In the genomic region with DNA sequence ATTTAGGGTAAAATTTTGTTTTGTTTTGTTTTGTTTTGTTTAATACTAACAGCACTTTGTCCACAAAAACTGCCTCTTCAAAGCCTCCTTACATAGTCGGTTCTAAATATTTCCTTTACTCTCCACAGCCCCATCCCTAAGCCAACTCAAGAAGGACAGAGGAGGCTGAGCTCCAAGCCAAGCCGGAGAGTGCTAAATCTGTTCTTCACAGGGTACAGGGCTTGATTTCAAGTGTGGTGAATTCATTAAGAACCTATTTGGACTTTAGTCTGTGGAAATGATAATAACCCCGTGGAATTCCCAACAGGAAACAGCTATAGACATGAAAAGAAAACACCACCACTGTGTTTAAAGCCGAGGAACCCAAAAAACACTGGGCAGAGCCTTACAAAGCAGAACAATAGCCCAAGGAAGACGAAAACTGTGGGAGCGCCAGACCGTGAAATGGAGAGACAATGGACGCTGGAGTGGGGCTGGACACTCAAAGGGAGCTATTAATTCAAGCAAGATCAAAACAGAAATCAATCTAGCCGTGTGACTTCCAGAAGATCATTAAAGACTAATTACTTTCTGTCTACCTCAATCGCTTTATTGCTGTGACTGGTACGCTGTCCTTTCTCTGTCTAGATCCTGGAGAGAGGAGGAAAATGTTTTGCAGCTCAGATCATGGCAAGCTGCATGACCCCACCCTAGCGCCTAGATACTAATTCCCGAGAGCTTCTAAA, we compare ENCODE assay signal across 13 mouse cellular contexts.
DNase-seq lines count a peak whose midpoint lies in the region; ATAC-seq lines count a peak whose summit lies in the region.
"Had no signal": no experiment of that assay in that cellular context is flagged by ENCODE, and none has a peak within 500 bp of the region (broad histone marks: within the 10 kb centered on the region; RNA-seq: fewer than 3 reads in every experiment).

No protein-coding gene starts in this region.

- DNase-seq in left cerebral cortex, postnatal 4 days: peak; percentile 1
- no peak for DNase-seq in left cerebral cortex, adult 8-10 months (ENCODE audit: low spot score in 2 of 2)
- DNase-seq in midbrain, embryonic 11.5 days (ENCODE audit: low spot score, missing footprints): peak; percentile 96
- no peak for DNase-seq in gastrocnemius, postnatal 36 days
- DNase-seq in ovary, postnatal 14 days (ENCODE audit: low spot score): no peak
- no peak for DNase-seq in liver, embryonic 11.5 days (ENCODE audit: low spot score)
- DNase-seq: cerebellum, adult 18-20 months; kidney, postnatal 25 days; lung, adult 2 months; thymus, adult 18-20 months had no signal

- intact Hi-C loops in left cerebral cortex, postnatal 4 days (cut with DNase I): no loop called here
- intact Hi-C loops in gastrocnemius, postnatal 36 days (cut with DNase I): no loop called here

- H3K27ac ChIP-seq in forebrain, embryonic 13.5 days: peak overlapping the region; percentile 35; the same call in 1 of the 2 replicates
- peak overlapping the region; percentile 44; the same call in 1 of the 2 replicates for H3K27ac ChIP-seq in midbrain, embryonic 11.5 days (ENCODE audit: low read depth, low read length)
- H3K27ac ChIP-seq in liver, embryonic 11.5 days (ENCODE audit: low read depth, low read length): no peak overlapping the region

- H3K36me3 ChIP-seq in forebrain, embryonic 13.5 days (ENCODE audit: poor library complexity, severe bottlenecking): no peaks in the 10 kb centered on the region
- H3K36me3 ChIP-seq in midbrain, embryonic 11.5 days (ENCODE audit: control insufficient read depth, insufficient read depth, low read length): no peaks in the 10 kb centered on the region
- H3K36me3 ChIP-seq in liver, embryonic 11.5 days (ENCODE audit: control insufficient read depth, insufficient read depth, low read length): no peaks in the 10 kb centered on the region

- no peaks in the 10 kb centered on the region for H3K9me3 ChIP-seq in forebrain, embryonic 13.5 days (replicated peaks)
- H3K9me3 ChIP-seq in midbrain, embryonic 11.5 days (ENCODE audit: control insufficient read depth, low read length): no peaks in the 10 kb centered on the region
- H3K9me3 ChIP-seq in liver, embryonic 11.5 days (ENCODE audit: control insufficient read depth, low read length): no peaks in the 10 kb centered on the region

- H3K27me3 ChIP-seq in forebrain, embryonic 13.5 days: peaks cover 37% of the 10 kb centered on the region
- H3K27me3 ChIP-seq in midbrain, embryonic 11.5 days (ENCODE audit: control insufficient read depth, insufficient read depth, low read length): peaks cover 9% of the 10 kb centered on the region; the same call in 1 of the 2 replicates
- no peaks in the 10 kb centered on the region for H3K27me3 ChIP-seq in liver, embryonic 11.5 days (replicated peaks; ENCODE audit: control insufficient read depth, insufficient read depth, low read length)

- H3K9ac ChIP-seq in forebrain, embryonic 13.5 days: no peak overlapping the region
- peak overlapping the region; percentile 20; the same call in 1 of the 2 replicates for H3K9ac ChIP-seq in midbrain, embryonic 11.5 days (ENCODE audit: low read length)
- H3K9ac ChIP-seq in liver, embryonic 11.5 days (ENCODE audit: low read depth, low read length): no peak overlapping the region

- H3K4me2 ChIP-seq in forebrain, embryonic 13.5 days: peak overlapping the region; percentile 38
- H3K4me2 ChIP-seq in midbrain, embryonic 11.5 days: peak overlapping the region; percentile 33
- no peak overlapping the region for H3K4me2 ChIP-seq in liver, embryonic 11.5 days
- H3K4me2 ChIP-seq: heart, embryonic 11.5 days had no signal

- WGBS in forebrain, embryonic 13.5 days: 4% methylated on average over 13 of the region's 13 CpGs
- WGBS in midbrain, embryonic 11.5 days: 10% methylated on average over 13 of the region's 13 CpGs
- 68% methylated on average over 13 of the region's 13 CpGs for WGBS in liver, embryonic 11.5 days

- H3K4me1 ChIP-seq in forebrain, embryonic 13.5 days: peaks cover 12% of the 10 kb centered on the region
- H3K4me1 ChIP-seq in midbrain, embryonic 11.5 days (ENCODE audit: control insufficient read depth, insufficient read depth, low read length): peaks cover 7% of the 10 kb centered on the region
- H3K4me1 ChIP-seq in liver, embryonic 11.5 days (replicated peaks; ENCODE audit: control insufficient read depth, insufficient read depth, low read length): no peaks in the 10 kb centered on the region

- peak; percentile 94 for ATAC-seq in forebrain, embryonic 13.5 days
- ATAC-seq in midbrain, embryonic 11.5 days (ENCODE audit: low FRiP score): peak; percentile 96
- no peak for ATAC-seq in liver, embryonic 11.5 days (replicated peaks; ENCODE audit: low FRiP score)
- ATAC-seq: activated CD4-positive, CD25-positive, alpha-beta regulatory T cell, adult 4 months had no signal

- peak overlapping the region; percentile 9; the same call in 1 of the 2 replicates for H3K4me3 ChIP-seq in forebrain, embryonic 13.5 days
- H3K4me3 ChIP-seq in midbrain, embryonic 11.5 days (ENCODE audit: low read depth, low read length): no peak overlapping the region
- no peak overlapping the region for H3K4me3 ChIP-seq in liver, embryonic 11.5 days (ENCODE audit: low read depth, low read length)

Comparison
In these comparisons a context has a peak if more than half of its experiments do, and no peak if none do; other contexts are left out.
1. DNase-seq: peak in left cerebral cortex, postnatal 4 days (single experiment) and midbrain, embryonic 11.5 days (single experiment); none in left cerebral cortex, adult 8-10 months (0 of 2), gastrocnemius, postnatal 36 days (0 of 2), ovary, postnatal 14 days (single experiment) and liver, embryonic 11.5 days (single experiment).